Mouse (Mus musculus): Measurements from ENCODE around the gene Gm20388.

The Gm20388 gene

DNA sequence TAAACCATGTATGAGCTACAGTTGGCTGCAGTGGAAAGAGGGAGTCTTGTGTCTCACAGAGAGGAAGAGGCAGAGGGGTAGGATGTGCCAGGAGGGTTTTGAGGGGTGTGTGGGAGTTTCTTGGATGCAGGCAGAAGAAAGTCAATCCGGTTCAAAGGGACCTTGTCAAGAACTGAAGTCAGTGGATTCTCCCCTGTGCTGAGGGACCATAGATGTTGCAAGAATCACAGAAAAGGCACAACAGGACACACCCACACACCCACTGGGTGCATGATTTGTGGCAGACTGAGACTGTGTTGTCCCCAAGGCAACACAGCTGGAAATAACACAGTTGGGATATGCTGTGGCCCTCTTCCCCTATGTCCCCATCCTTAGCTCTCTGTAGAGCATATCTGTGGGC is 526.6 kb downstream of the Gm20388 start:
- peak in 1 of 2 experiments; percentile 48 for DNase-seq (ENCODE audit: low spot score in 2 of 2)

DNA sequence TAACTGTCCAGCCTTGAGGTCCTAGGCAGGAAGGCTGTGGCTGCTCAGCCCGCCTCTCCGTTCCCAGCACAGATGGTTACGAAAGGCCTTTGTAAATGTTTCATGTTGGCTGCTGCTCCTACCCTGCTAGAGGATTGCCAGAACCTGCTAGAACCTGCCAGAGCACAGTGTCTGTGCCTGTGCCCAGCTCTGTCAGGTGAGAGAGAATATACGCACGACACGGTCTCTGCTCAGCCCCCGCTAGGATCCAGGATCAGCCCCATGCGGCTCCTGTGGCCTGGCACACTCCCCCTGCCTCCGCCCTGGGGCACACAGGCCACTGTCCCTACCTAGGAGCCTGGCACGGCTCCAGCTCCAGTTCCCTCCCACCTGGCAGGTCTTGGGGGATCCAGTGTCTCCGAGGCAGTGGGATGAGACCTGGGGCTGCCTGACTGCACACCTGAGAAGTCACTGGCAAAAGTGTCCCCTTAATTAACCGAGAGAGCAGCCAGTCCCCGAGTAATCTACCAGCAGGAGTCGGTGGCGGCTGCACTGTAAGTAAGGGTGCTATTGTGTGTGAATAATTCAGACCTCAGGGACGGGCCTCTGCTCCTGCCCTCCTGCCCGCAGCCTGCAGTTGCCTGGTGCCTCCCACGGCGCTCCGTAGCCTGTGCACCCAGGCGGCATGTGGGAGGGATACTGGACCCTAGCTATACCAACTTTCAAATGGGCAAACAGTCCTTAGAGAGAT is 527.2 kb downstream of the Gm20388 start:
- DNase-seq (ENCODE audit: low spot score in 2 of 2) = peak; percentile 62 to 76

DNA sequence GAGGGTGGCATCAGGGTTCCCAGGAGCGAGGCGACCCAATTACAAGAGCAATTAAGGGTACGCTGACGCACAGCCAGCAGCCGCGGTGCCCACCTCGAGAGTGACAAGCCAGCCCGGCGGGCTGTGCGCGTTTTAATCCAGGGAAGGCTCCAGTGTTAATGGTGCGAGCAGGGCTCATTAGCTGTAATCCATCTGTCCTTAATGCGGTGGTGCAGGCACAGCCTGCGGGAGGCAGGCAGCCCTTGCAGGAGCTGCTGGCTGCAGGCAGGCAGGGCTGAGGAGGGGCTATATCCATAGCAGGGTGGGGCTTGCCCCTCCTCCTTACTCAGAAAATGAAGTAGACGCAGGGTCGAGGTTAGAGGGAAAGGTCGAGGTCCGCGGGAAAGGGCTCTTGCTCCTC is 528.7 kb downstream of the Gm20388 start:
- no peak for DNase-seq (ENCODE audit: low spot score in 2 of 2)

GRCm38 (mm10) chr8:120440739-120441138 is 530.1 kb downstream of the Gm20388 start:
- DNase-seq (ENCODE audit: low spot score in 2 of 2) = peak; percentile 57 to 63

GRCm38 (mm10) chr8:120441637-120442036 is 531.0 kb downstream of the Gm20388 start:
- no peak for DNase-seq (ENCODE audit: low spot score in 2 of 2)

- no peak for DNase-seq (ENCODE audit: low spot score in 2 of 2)
These were observed 531.8 kb downstream of the Gm20388 start for GRCm38 (mm10) chr8:120442306-120443003.

GRCm38 (mm10) chr8:120445249-120445648 is 534.6 kb downstream of the Gm20388 start:
- DNase-seq (ENCODE audit: low spot score in 2 of 2) = no peak

- DNase-seq (ENCODE audit: low spot score in 2 of 2) = no peak
These were observed 537.5 kb downstream of the Gm20388 start for GRCm38 (mm10) chr8:120448131-120448530.

GRCm38 (mm10) chr8:120449139-120449538 is 538.5 kb downstream of the Gm20388 start:
- no peak for DNase-seq (ENCODE audit: low spot score in 2 of 2)

GRCm38 (mm10) chr8:120449608-120450031 is 539.0 kb downstream of the Gm20388 start:
- peak in 1 of 2 experiments; percentile 41 for DNase-seq (ENCODE audit: low spot score in 2 of 2)

GRCm38 (mm10) chr8:120452111-120452510 is 541.5 kb downstream of the Gm20388 start:
- DNase-seq (ENCODE audit: low spot score in 2 of 2) = no peak

- no peak for DNase-seq (ENCODE audit: low spot score in 2 of 2)
These were observed 543.8 kb downstream of the Gm20388 start for GRCm38 (mm10) chr8:120454404-120454803.

DNA sequence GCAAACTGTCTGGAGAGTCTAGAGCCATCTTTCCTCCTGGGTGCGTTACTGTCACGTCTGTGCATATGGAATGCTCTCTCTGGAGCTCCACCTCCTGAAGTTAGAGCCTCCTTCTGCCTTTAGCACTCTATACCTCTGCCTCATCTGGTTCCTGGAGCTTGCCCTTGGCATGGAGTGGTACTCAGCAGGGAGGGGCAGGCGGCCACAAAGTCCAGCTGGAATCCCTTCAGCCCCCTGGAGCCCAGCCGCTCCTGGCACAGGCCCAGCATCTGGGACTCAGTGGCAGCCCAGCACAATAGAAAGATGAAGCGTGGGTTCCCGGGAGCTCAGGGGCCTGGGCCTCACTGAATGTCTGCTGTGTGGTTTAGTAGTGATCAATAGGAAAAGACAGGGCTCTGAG is 549.7 kb downstream of the Gm20388 start:
- no peak for DNase-seq (ENCODE audit: low spot score in 2 of 2)

DNA sequence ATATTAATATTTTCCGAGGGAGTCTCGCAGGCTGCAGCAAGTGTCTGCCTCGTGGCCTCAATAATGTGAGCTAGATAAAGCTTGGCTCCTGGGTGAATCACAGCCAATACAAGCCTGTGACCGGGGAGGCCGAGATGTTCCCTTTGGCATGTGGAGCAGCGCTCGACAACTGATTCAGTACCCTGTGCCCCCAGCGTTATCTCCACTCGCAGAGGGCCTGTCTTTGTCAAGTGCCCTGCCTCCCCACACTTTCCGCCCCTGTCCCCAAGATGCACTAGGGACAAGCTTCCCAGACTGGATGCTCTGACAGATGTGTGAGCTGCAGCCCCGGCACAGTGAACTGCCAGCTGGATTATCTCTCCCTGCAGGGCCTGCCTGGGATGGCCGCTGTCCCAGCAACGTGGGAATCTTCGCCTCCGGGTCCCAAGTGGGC is 551.5 kb downstream of the Gm20388 start:
- no peak for DNase-seq (ENCODE audit: low spot score in 2 of 2)

DNA sequence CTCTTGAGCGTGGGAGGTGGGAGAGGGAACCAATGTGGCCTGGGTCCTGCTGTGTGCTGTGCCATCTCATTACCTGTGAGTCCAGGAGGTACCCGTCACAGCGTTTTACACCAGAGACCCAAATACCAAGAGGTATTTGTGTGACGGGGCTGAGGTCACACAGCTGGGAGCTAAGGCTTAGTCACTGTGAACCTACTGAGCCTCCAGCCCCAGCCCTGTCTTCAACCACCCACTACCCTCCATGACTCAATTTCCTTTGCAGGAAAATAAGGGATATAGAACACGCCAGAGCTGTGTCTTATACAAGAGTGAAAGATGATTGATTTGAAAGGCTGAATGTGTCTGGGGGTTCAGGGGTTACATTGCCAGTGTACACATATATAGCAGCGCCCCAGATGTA is 552.0 kb downstream of the Gm20388 start:
- DNase-seq (ENCODE audit: low spot score in 2 of 2) = no peak

GRCm38 (mm10) chr8:120463918-120464584 is 553.4 kb downstream of the Gm20388 start:
- DNase-seq (ENCODE audit: low spot score in 2 of 2) = no peak

GRCm38 (mm10) chr8:120464585-120464937 is 553.9 kb downstream of the Gm20388 start:
- DNase-seq (ENCODE audit: low spot score in 2 of 2) = no peak

DNA sequence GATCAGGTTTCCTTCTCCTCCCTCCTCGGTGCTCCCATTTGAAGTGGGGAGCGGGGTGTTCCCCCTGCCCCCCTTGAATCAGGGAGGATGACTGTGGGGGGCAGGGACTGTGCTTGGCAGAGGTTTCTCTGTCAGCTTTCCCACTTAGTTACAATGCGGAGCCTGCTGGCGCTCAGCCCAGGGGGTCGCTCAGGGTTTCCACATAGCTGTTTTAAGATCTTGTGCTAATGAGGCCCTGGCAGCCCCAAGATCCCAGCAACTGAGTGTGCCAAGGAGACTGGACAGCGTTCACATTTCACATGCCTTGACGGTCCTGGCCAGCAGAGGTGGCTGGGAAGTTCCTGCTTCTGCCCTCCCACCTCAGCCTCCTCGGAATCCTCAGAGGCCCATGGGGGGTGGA is 555.1 kb downstream of the Gm20388 start:
- DNase-seq (ENCODE audit: low spot score in 2 of 2) = peak; percentile 58 to 74

DNA sequence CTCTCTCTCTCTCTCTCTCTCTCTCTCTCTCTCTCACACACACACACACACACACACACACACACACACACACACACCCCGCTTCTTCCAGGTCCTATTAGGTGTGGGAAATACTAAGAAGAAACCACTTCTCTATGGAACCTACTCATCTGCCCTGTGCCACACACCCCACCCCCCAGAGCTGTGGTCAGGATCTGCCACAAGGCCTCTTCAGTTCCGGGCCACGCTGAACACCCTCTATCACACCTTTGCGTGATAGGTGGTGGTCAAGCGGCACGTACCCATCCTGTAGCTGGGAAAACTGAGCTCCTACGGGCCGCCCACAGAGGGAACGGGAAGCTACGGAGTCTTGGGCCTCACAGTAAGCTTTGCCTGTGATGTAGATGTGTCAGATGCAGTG is 555.6 kb downstream of the Gm20388 start:
- DNase-seq (ENCODE audit: low spot score in 2 of 2) = no peak

DNA sequence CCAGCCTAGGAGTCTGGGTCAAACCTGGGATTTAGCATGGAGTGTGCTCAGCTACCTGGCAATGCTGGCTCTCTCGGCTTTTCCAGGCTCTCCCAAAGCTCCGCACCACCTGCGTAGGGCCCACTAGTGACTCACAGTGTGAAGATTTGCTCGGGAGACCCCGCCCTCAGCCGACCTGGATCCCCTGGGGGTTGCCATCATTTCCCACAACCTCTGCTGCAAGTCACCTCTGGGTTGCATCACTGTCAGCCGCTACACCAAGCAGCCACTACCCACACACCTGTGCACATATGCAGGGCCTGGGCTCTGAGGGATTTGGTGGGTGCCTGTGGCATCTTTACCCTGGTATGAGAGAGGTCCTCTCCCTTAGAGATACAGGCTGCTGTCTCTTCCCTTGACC is 557.0 kb downstream of the Gm20388 start:
- DNase-seq (ENCODE audit: low spot score in 2 of 2) = no peak

- DNase-seq (ENCODE audit: low spot score in 2 of 2) = no peak
These were observed 559.5 kb downstream of the Gm20388 start for GRCm38 (mm10) chr8:120470170-120470569.

GRCm38 (mm10) chr8:120471166-120471565 is 560.5 kb downstream of the Gm20388 start:
- DNase-seq (ENCODE audit: low spot score in 2 of 2) = no peak

- DNase-seq (ENCODE audit: low spot score in 2 of 2) = no peak
These were observed 561.1 kb downstream of the Gm20388 start for GRCm38 (mm10) chr8:120471752-120472151.

All from right cerebral cortex, postnatal 36 days (tissue).